Comparison of ENCODE assay signal across 10 mouse cellular contexts in genomic region chr1:89849151-89849860, GRCm38 (mm10).
A peak's percentile ranks its signal among the peaks of the same experiment; 100 is the strongest.
DNase-seq lines count a peak whose midpoint lies in the region; ATAC-seq and TF ChIP-seq lines count a peak whose summit lies in the region.
"Had no signal": no experiment of that assay in that cellular context is flagged by ENCODE, and none has a peak within 500 bp of the region (broad histone marks: within the 10 kb centered on the region; RNA-seq: fewer than 3 reads in every experiment).

No protein-coding gene starts in this region.

- H3K9me3 ChIP-seq in lung, embryonic 14.5 days (ENCODE audit: low read depth, low read length) = no peaks in the 10 kb centered on the region
- H3K9me3 ChIP-seq in forebrain, embryonic 15.5 days = no peaks in the 10 kb centered on the region
- no peaks in the 10 kb centered on the region for H3K9me3 ChIP-seq in neural tube, embryonic 15.5 days (replicated peaks)
- H3K9me3 ChIP-seq in kidney, embryonic 16.5 days (ENCODE audit: low read length) = no peaks in the 10 kb centered on the region

- ATAC-seq in lung, embryonic 14.5 days (ENCODE audit: insufficient read depth) = no peak
- no peak; the same call in 1 of the 2 replicates for ATAC-seq in forebrain, embryonic 15.5 days (replicated peaks)
- ATAC-seq in neural tube, embryonic 15.5 days (ENCODE audit: low FRiP score) = 0 out of 2 replicates have a peak, but pooled peaks have one; percentile 15
- no peak for ATAC-seq in kidney, embryonic 16.5 days (ENCODE audit: low FRiP score, low TSS enrichment)

- H3K9ac ChIP-seq in lung, embryonic 14.5 days = no peak overlapping the region
- H3K9ac ChIP-seq in forebrain, embryonic 15.5 days (replicated peaks) = no peak overlapping the region
- no peak overlapping the region for H3K9ac ChIP-seq in neural tube, embryonic 15.5 days (replicated peaks)
- H3K9ac ChIP-seq in kidney, embryonic 16.5 days (replicated peaks; ENCODE audit: low read length) = no peak overlapping the region

- 64% methylated on average over 23 of the region's 23 CpGs for WGBS in lung, embryonic 14.5 days
- WGBS in forebrain, embryonic 15.5 days = 18% methylated on average over 23 of the region's 23 CpGs
- 19% methylated on average over 23 of the region's 23 CpGs for WGBS in neural tube, embryonic 15.5 days
- 48% methylated on average over 23 of the region's 23 CpGs for WGBS in kidney, embryonic 16.5 days

- H3K4me3 ChIP-seq in lung, embryonic 14.5 days (ENCODE audit: low read depth, low read length) = no peak overlapping the region
- H3K4me3 ChIP-seq in forebrain, embryonic 15.5 days = peak overlapping the region; percentile 3; the same call in 1 of the 2 replicates
- H3K4me3 ChIP-seq in neural tube, embryonic 15.5 days (replicated peaks) = no peak overlapping the region
- no peak overlapping the region for H3K4me3 ChIP-seq in kidney, embryonic 16.5 days (ENCODE audit: low read length)

- no peak overlapping the region for H3K27ac ChIP-seq in lung, embryonic 14.5 days (ENCODE audit: low read depth)
- peak overlapping the region; percentile 71 for H3K27ac ChIP-seq in forebrain, embryonic 15.5 days (replicated peaks)
- peak overlapping the region; percentile 19 for H3K27ac ChIP-seq in neural tube, embryonic 15.5 days (replicated peaks)
- no peak overlapping the region for H3K27ac ChIP-seq in kidney, embryonic 16.5 days (ENCODE audit: low read length)

- DNase-seq in lung, embryonic 14.5 days = peak; percentile 31
- DNase-seq in lung, postnatal 25 days (ENCODE audit: low spot score) = no peak
- DNase-seq in layer of hippocampus, postnatal 14 days (ENCODE audit: low spot score in 2 of 2) = peak; percentile 41 to 71
- no peak for DNase-seq in ovary, postnatal 10 days (ENCODE audit: low spot score)
- DNase-seq: adrenal gland, adult 8-10 months; gastrocnemius, postnatal 25 days; liver had no signal

- H3K27me3 ChIP-seq in lung, embryonic 14.5 days (ENCODE audit: insufficient read depth, low read length) = no peaks in the 10 kb centered on the region
- peaks cover 10% of the 10 kb centered on the region for H3K27me3 ChIP-seq in forebrain, embryonic 15.5 days
- H3K27me3 ChIP-seq in neural tube, embryonic 15.5 days (replicated peaks) = no peaks in the 10 kb centered on the region
- H3K27me3 ChIP-seq in kidney, embryonic 16.5 days (ENCODE audit: insufficient read depth, low read length) = peaks cover 11% of the 10 kb centered on the region

- TF ChIP-seq CTCF in lung, embryonic 14.5 days (IDR thresholded peaks at IDR 0.05; ENCODE audit: low read depth) = no peak

- H3K36me3 ChIP-seq in lung, embryonic 14.5 days (ENCODE audit: insufficient read depth) = no peaks in the 10 kb centered on the region
- no peaks in the 10 kb centered on the region for H3K36me3 ChIP-seq in forebrain, embryonic 15.5 days
- H3K36me3 ChIP-seq in neural tube, embryonic 15.5 days = no peaks in the 10 kb centered on the region; the same call in none of the 2 replicates
- H3K36me3 ChIP-seq in kidney, embryonic 16.5 days (ENCODE audit: insufficient read depth, low read length) = no peaks in the 10 kb centered on the region

- H3K4me2 ChIP-seq in lung, embryonic 14.5 days = no peak overlapping the region
- peak overlapping the region; percentile 26 for H3K4me2 ChIP-seq in forebrain, embryonic 15.5 days (replicated peaks)
- peak overlapping the region; percentile 18 for H3K4me2 ChIP-seq in neural tube, embryonic 15.5 days
- H3K4me2 ChIP-seq in kidney, embryonic 16.5 days (replicated peaks; ENCODE audit: low read depth, low read length) = no peak overlapping the region

- 0 out of 2 replicates have a peak, but pooled peaks cover 3% of the 10 kb centered on the region for H3K4me1 ChIP-seq in lung, embryonic 14.5 days (ENCODE audit: insufficient read depth)
- H3K4me1 ChIP-seq in forebrain, embryonic 15.5 days = peaks cover 47% of the 10 kb centered on the region
- H3K4me1 ChIP-seq in neural tube, embryonic 15.5 days = peaks cover 50% of the 10 kb centered on the region
- peaks cover 16% of the 10 kb centered on the region for H3K4me1 ChIP-seq in kidney, embryonic 16.5 days (ENCODE audit: insufficient read depth, low read length)

Comparison
In these comparisons a context has a peak if more than half of its experiments do, and no peak if none do; other contexts are left out.
1. DNase-seq: peak in lung, embryonic 14.5 days (single experiment) and layer of hippocampus, postnatal 14 days (2 of 2); none in lung, postnatal 25 days (single experiment) and ovary, postnatal 10 days (single experiment).
2. H3K27ac ChIP-seq: peak in forebrain, embryonic 15.5 days (single experiment) and neural tube, embryonic 15.5 days (single experiment); none in lung, embryonic 14.5 days (single experiment) and kidney, embryonic 16.5 days (single experiment).
3. H3K4me2 ChIP-seq: peak in forebrain, embryonic 15.5 days (single experiment) and neural tube, embryonic 15.5 days (single experiment); none in lung, embryonic 14.5 days (single experiment) and kidney, embryonic 16.5 days (single experiment).